Mouse (Mus musculus): Measurements from ENCODE around the gene Dlgap4.

Dlgap4 gene

GRCm38 (mm10) chr2:156617536-156617935, 4.0 kb downstream of the Dlgap4 start:
- DNase-seq (ENCODE audit: extremely low read depth, low read depth), result no peak

DNA sequence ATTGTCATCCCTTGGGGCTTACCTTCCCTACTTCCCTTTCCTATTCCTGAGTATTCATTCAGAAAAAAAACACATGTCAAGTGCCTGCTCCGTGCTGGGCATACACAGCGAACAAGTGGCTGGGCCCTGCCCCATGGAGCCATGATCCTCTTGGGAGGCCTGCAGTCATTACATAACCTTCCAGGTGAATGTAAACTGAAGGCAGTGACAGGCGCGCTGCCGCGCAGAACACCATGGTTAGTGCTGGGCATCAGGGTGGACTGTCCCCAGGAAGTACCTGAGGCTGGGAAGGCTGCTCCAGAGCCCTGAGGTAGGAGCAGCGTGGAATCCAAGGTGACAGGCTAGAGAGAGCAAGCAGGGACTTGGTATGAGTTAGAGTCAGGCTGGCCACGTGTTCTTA, 7.4 kb downstream of the Dlgap4 start:
- no peak for DNase-seq (ENCODE audit: extremely low read depth, low read depth)

DNA sequence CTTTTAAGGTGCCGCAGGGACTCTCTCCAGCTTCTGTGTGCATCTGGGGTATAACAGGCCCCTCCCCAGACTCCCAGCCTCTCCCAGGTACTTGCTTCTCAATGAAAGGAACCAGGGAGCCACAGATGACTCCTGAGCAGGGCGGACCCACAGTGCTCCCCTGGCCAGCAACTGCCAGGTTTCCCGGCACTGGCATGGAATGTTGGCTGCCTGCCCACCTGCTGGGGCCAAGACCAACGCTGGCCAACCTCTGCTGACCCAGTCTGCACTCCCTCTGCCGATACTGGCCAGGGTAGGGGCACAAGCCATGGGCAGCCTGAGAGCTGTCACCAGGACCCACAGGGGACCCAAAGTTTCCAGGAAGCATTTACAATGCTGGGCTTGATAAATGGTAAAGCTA, 7.9 kb downstream of the Dlgap4 start:
- no peak for DNase-seq (ENCODE audit: extremely low read depth, low read depth)

GRCm38 (mm10) chr2:156622192-156622591, 8.7 kb downstream of the Dlgap4 start:
- DNase-seq (ENCODE audit: extremely low read depth, low read depth), result no peak

- DNase-seq (ENCODE audit: extremely low read depth, low read depth), result no peak
Measured at GRCm38 (mm10) chr2:156623246-156623645, 9.7 kb downstream of the Dlgap4 start.

- DNase-seq (ENCODE audit: extremely low read depth, low read depth), result no peak
Measured at GRCm38 (mm10) chr2:156625307-156625706, 11.8 kb downstream of the Dlgap4 start.

GRCm38 (mm10) chr2:156626119-156626518, 12.6 kb downstream of the Dlgap4 start:
- DNase-seq (ENCODE audit: extremely low read depth, low read depth), result no peak

DNA sequence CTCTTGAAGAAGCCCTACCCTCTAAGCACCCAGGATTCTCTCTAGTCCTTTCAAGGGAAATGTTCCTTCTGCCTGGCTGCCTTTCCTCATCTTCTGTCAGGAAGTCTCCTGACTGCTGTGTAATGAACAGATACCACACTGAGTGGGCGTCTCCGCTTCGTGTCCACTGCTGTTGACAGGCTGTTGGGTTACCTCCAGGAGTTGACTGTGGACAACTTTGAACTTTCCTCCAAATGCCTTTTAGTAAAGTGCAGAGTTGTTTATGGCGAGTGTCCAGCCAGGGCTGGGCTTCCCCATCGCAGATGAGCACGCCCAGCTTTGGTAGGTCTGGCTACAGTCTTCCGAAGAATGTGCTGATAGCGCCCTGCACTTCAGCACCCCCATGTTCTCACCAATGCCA, 13.0 kb downstream of the Dlgap4 start:
- no peak for DNase-seq (ENCODE audit: extremely low read depth, low read depth)

DNA sequence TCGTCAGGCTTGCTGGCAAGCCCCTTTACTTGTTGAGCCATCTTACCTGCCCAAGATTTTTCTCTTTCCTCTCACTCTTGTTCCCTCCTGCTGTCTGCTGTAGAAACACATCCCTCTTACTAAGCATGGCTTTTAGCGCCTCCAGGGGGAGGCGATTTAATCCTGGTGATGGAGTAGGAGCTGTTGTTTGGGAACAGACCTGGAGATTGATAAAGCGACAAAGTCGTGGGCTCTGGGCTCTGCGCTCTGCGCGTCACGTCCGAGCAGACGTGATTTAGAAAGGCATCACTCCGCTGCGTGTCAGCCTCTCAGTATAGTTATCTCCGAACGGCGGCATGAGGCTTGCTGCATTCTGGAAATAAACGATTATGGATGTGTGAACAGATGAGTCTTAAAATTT, 14.4 kb downstream of the Dlgap4 start:
- DNase-seq (ENCODE audit: extremely low read depth, low read depth), result no peak

DNA sequence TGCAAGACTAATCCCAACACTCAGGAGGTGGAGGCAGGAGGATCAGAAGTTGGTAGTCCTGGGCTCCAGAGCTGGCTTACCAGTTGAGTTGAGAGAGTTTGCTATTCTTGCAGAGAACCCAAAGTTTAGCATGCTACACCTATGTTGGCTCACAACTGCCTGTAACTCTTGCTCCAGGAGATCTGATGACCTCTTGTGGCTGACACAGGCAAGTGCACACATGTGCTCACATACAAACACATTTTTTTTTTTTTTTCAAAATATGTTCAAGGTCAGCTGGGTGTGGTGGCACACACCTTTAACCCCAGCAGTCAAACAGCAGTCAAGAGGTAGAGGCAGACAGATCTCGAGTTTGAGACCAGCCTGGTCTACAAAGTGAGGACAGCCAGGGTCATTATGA, 16.8 kb downstream of the Dlgap4 start:
- DNase-seq (ENCODE audit: extremely low read depth, low read depth), result no peak

DNA sequence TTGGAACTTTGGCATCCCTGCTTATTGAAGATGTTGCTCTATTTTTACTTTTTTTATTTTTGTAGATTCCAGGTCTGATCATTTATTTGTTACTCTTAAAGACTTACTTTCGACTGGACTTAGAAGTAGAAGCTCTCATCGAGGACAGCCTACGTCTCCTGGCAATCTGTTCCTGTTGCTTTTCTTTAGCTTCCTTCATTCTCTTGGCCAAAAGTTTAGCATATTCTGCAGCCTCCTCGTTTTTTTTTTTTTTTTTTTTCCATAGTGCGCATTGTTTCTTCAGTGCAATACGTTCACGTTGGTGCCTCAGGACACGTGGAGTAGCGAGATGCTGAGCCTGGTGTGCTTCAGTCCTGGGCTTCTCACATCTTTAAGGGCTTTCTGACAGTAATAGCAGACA, 19.2 kb downstream of the Dlgap4 start:
- DNase-seq (ENCODE audit: extremely low read depth, low read depth), result no peak

DNA sequence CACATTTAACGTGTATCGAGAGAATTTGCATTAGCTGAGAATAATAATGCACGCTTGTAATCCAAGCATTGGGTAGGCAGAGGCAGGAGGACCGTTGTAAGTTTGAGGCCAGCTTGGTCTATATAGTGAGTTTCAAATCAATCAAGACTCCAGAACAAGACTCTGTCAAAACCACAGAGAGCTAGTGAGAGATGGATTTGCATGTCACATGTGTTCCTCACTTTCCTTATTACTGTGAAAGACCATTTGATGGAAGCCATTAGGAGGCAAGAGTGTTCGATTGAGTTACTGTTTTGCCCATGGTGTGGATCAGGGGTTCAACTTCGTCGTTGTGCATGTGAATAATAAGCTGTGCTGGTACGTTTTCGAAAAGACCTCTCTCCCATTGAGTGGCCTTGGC, 21.6 kb downstream of the Dlgap4 start:
- DNase-seq (ENCODE audit: extremely low read depth, low read depth), result no peak

- no peak for DNase-seq (ENCODE audit: extremely low read depth, low read depth)
Measured at GRCm38 (mm10) chr2:156641141-156641540, 27.6 kb downstream of the Dlgap4 start.

DNA sequence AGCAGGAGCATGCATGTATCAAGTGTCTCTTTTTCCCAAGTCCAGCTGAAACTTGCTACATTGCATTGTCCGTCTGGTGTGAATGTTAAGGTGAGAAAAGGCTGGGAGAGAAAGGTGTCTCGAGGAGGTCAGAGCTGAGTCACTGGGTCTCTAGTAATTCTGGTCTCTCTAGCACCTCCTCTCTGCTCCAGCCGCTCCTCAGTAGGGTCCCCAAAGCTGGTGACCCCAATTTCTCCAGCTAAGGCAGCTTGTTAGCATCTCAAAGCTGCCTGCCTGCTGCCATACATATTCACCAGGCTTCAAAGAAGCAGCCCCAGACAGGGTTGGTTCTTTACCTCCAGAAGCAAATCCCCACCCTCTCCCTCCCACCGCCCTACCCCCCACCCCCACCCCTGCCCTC, 29.4 kb downstream of the Dlgap4 start:
- DNase-seq (ENCODE audit: extremely low read depth, low read depth), result no peak

DNA sequence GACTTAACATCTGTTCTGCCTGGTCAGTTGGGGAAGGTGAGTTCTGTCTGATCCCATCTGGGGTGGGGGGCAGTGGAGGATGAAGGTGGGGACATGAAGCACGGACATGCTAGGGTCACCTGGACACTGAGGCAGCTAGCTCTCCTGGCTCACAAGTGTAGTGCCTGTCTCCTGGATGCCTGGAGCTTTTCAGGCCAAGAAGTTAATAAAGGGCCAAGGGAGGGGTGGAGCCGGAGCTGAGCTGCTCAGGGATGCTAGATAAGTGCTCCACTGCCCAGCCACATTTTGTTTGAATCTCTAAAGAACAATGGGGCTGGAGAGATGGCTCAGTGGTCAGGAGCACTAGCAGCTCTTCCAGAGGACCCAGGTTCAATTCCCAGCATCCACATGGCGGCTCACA, 29.9 kb downstream of the Dlgap4 start:
- no peak for DNase-seq (ENCODE audit: extremely low read depth, low read depth)

DNA sequence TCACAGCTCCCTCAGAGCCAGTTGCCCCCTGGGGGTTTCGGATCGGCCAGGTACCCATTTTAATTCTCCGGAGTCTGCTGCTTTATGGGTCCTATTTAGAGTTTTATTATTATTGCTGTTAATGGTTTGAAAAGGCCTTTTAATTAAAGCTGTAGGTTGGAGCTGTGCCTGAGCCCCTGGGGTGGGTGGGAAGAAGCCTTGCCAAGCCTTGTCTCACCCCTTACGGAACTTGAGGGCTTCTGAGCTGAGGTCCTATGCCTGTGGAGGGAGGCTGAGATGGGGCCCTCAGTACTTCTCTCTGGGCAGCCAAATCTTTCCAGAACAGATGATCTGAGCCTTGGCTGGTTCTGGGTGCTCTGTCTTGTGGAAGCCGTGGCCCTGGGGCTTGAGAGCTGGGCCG, 31.6 kb downstream of the Dlgap4 start:
- no peak for DNase-seq (ENCODE audit: extremely low read depth, low read depth)

DNA sequence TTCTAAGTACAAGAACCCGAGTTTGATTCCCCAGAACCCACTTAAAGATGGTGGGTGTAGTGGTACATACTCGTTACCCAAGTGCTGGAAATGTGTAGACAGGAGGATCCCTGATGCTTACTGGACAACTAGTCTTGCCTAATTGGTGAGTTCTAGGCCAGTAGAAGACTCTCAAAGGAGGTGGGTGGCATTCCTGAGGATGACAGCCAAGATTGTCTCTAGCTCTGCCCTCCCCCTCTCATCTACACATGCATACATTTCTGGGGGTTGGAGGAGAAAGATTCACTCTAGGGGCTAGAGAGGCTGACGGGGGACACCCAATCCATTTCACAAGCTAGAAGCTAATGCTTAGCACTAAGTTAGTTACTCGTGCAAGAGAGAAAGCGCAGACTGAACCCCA, 33.4 kb downstream of the Dlgap4 start:
- no peak for DNase-seq (ENCODE audit: extremely low read depth, low read depth)

GRCm38 (mm10) chr2:156648042-156648441, 34.5 kb downstream of the Dlgap4 start:
- no peak for DNase-seq (ENCODE audit: extremely low read depth, low read depth)

DNA sequence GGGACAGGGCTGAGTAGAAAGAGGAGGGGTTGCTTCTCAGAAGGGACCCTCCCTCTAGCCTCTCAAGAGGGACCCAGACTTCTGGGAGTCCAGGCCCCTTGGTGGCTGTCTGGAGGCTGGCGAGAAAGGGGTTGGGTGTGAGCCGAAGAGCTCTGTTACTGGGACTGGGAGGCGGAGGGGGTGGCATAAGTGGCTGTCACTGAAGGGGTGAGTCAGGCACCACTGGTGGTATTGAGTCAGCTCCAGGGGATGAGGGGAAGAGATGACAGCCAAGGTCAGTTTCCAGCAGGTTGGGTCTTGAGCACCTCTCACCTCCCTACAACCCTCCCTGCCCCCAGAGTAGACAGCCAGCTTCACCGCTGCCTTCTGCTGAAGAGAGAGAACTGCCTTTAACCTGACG, 35.9 kb downstream of the Dlgap4 start:
- no peak for DNase-seq (ENCODE audit: extremely low read depth, low read depth)

- DNase-seq (ENCODE audit: extremely low read depth, low read depth), result no peak
Measured at GRCm38 (mm10) chr2:156651019-156651418, 37.5 kb downstream of the Dlgap4 start.

DNA sequence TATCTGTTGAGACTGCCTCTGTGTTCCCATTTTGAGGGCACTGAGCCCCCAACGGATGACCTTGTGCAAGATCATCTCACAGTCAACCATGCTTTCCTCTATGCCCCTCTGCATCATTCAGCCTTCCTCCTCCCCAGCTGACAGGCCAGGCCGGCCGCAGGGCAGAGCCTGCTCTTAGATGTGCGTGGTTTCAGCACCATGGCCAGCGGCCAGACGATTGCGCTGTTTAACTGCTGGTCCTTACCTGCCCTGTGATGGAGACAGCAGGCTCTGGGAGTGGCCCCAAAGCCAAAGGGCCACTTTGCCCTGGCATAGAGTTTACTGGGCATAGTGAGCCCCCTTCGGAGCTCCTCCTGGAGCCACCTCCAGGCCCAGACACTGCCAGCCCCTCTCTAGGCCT, 39.3 kb downstream of the Dlgap4 start:
- no peak for DNase-seq (ENCODE audit: extremely low read depth, low read depth)

DNA sequence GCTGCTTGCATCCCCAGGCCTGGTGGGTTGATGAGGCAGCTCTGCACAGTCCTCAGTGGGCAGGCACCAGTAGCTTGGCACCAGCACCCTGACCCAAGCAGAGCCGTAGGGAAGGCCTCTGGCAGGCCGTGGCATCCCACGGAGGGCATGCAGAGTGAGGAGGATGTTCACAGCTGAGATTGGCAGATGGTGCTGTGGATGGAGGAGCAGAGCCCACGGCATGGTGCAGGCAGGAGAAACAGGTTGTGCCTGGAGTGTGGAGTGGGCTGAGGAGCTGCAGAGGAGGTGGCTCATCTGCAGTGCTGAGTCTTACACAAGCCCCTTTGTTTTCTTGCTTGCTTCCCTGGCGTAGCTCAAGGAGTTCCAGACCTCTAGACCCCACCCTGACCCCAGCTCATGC, 40.6 kb downstream of the Dlgap4 start:
- no peak for DNase-seq (ENCODE audit: extremely low read depth, low read depth)

DNA sequence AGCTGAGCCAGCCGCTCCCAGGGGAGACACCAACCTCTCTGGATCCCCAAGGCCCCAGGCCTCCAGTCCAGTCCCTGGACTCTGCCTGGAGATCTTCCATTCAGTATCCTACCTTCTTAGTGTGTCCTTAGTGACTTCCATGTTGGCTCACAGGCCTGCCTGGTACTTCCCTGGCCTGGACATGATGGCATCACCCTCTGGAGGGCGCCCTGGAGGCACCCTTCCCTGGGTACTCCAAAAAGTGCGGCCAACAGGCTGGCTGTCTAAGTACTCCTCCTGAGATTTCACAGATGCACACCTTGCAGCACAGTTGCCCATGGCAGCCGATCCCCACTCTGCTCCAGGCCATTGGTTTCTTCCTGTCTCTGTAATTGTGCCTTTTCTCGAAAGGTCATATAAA, 42.1 kb downstream of the Dlgap4 start:
- DNase-seq (ENCODE audit: extremely low read depth, low read depth), result no peak

DNA sequence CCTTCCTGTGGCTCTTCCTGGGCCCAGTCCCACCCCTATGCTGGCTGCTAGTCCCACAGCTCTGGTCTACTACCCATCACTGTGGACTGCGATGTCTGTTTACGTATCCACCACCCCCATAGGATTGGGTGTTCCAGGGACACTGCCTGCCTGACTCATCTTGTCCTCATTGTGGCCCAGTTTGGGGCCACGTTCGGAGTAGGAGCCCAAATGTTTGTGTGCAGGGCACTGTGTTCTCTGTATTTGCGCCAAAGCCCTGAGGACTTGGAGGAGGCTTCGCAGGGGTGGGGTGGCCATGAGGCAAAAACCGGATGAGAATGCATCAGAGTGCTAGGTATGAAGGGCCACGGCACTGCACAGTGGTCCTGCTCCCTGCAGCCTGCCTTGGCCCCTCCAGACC, 44.0 kb downstream of the Dlgap4 start:
- no peak for DNase-seq (ENCODE audit: extremely low read depth, low read depth)

- DNase-seq (ENCODE audit: extremely low read depth, low read depth), result no peak
Measured at GRCm38 (mm10) chr2:156658221-156658620, 44.7 kb downstream of the Dlgap4 start.

All from MEL-GATA-1-ER (cell line).